In the genomic region with DNA sequence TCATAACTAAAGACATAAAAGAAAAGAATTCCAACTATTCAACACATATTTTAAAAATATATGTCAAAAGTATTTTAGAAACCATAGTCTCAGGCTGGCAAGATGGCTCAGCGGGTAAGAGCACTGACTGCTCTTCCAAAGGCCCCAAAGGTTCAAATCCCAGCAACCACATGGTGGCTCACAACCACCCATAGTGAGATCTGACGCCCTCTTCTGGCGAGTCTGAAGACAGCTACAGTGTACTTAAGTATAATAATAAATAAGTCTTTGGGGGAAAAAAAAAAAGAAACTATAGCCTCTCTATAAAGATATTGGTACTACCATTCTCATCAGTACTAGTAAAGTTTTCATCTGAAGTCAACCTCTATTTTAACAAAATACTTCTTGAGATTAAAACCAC, we compare ENCODE assay signal across 19 mouse cellular contexts.
DNase-seq lines count a peak whose midpoint lies in the region; ATAC-seq and TF ChIP-seq lines count a peak whose summit lies in the region.
"Had no signal": no experiment of that assay in that cellular context is flagged by ENCODE, and none has a peak within 500 bp of the region (broad histone marks: within the 10 kb centered on the region; RNA-seq: fewer than 3 reads in every experiment).

No protein-coding gene starts in this region.

- H3K9me3 ChIP-seq in lung, postnatal 0 days (ENCODE audit: low read length): no peaks in the 10 kb centered on the region
- no peaks in the 10 kb centered on the region for H3K9me3 ChIP-seq in ES-Bruce4 (replicated peaks; ENCODE audit: control insufficient read depth, insufficient read depth, low read length, poor library complexity, severe bottlenecking)
- H3K9me3 ChIP-seq: hindbrain, embryonic 10.5 days; midbrain, embryonic 10.5 days had no signal

- no peak for DNase-seq in heart, adult 2 months
- DNase-seq in heart, postnatal 25 days (ENCODE audit: low spot score): no peak
- DNase-seq in lung, postnatal 0 days (ENCODE audit: low spot score): no peak
- DNase-seq in lung, postnatal 10 days: no peak
- peak; percentile 46 for DNase-seq in induced T-regulatory cell, adult 2 months (ENCODE audit: low read depth)
- DNase-seq in ovary, postnatal 10 days (ENCODE audit: low spot score): no peak
- DNase-seq: gastrocnemius, postnatal 25 days; kidney, postnatal 25 days; lung, postnatal 36 days; right cerebral cortex, postnatal 14 days had no signal

- H3K79me2 ChIP-seq in heart, adult 2 months (replicated peaks; ENCODE audit: control insufficient read depth, insufficient read depth, low read length): peaks cover 4% of the 10 kb centered on the region

- H3K4me1 ChIP-seq in heart, adult 2 months (ENCODE audit: control insufficient read depth, insufficient read depth, low read length): peaks cover 9% of the 10 kb centered on the region
- H3K4me1 ChIP-seq in lung, postnatal 0 days (ENCODE audit: insufficient read depth, low read depth, low read length): peaks cover 2% of the 10 kb centered on the region; the same call in 1 of the 2 replicates
- H3K4me1 ChIP-seq in ES-Bruce4 (ENCODE audit: control insufficient read depth, insufficient read depth, low read length): peaks cover 2% of the 10 kb centered on the region

- no peak for ATAC-seq in lung, postnatal 0 days
- no peak for ATAC-seq in cerebellum, adult (ENCODE audit: insufficient number of reproducible peaks, low FRiP score, low TSS enrichment)
- ATAC-seq: activated CD4-positive, CD25-positive, alpha-beta regulatory T cell, adult 4 months; intestine, postnatal 0 days had no signal

- no peak for TF ChIP-seq POLR2A in heart, adult 2 months (IDR thresholded peaks at IDR 0.05; ENCODE audit: insufficient read depth, low read depth, low read length)
- no peak for TF ChIP-seq POLR2A in ES-Bruce4 (IDR thresholded peaks at IDR 0.05; ENCODE audit: insufficient read depth, low read length)

- no peak overlapping the region for H3K4me3 ChIP-seq in heart, adult 2 months
- no peak overlapping the region for H3K4me3 ChIP-seq in lung, postnatal 0 days (ENCODE audit: low read depth, low read length)
- H3K4me3 ChIP-seq in ES-Bruce4 (ENCODE audit: low read depth, low read length): no peak overlapping the region
- H3K4me3 ChIP-seq: hindbrain, embryonic 10.5 days; midbrain, embryonic 10.5 days; myocyte had no signal

- H3K9ac ChIP-seq in heart, adult 2 months (ENCODE audit: low read depth, low read length): no peak overlapping the region
- no peak overlapping the region for H3K9ac ChIP-seq in lung, postnatal 0 days (replicated peaks; ENCODE audit: low read depth)
- H3K9ac ChIP-seq in ES-Bruce4 (ENCODE audit: low read depth, poor library complexity, severe bottlenecking): no peak overlapping the region

- no peak overlapping the region for H3K27ac ChIP-seq in heart, adult 2 months
- no peak overlapping the region for H3K27ac ChIP-seq in lung, postnatal 0 days (ENCODE audit: low read length)
- H3K27ac ChIP-seq in ES-Bruce4 (ENCODE audit: insufficient read depth, low read length): no peak overlapping the region
- H3K27ac ChIP-seq: hindbrain, embryonic 10.5 days; midbrain, embryonic 10.5 days had no signal

- peak; percentile 47 for TF ChIP-seq CTCF in heart, adult 2 months (IDR thresholded peaks at IDR 0.05)
- TF ChIP-seq CTCF in lung, postnatal 0 days (IDR thresholded peaks at IDR 0.05): peak; percentile 40
- peak; percentile 19 for TF ChIP-seq CTCF in ES-Bruce4 (IDR thresholded peaks at IDR 0.05; ENCODE audit: low read depth, low read length)

- no peak overlapping the region for H3K4me2 ChIP-seq in lung, postnatal 0 days (replicated peaks; ENCODE audit: low read depth, low read length)
- H3K4me2 ChIP-seq: heart, embryonic 11.5 days; liver, embryonic 11.5 days had no signal

- peaks cover 9% of the 10 kb centered on the region for H3K36me3 ChIP-seq in heart, adult 2 months (ENCODE audit: control insufficient read depth, insufficient read depth, low read length)
- 0 out of 2 replicates have a peak, but pooled peaks cover 3% of the 10 kb centered on the region for H3K36me3 ChIP-seq in lung, postnatal 0 days (ENCODE audit: insufficient read depth, low read length)
- H3K36me3 ChIP-seq in ES-Bruce4 (ENCODE audit: control insufficient read depth, insufficient read depth, low read length, poor library complexity, severe bottlenecking): no peaks in the 10 kb centered on the region

- intact Hi-C loops in heart, adult 2 months (cut with DNase I): no loop called here
- intact Hi-C loops in heart, postnatal 25 days (cut with DNase I): no loop called here

- 40% methylated on average over 3 of the region's 3 CpGs for WGBS in heart, adult 2 months
- 36% methylated on average over 3 of the region's 3 CpGs for WGBS in lung, postnatal 0 days

- no peak for TF ChIP-seq EP300 in heart, adult 2 months (IDR thresholded peaks at IDR 0.05; ENCODE audit: insufficient read depth, low read depth, low read length)
- no peak for TF ChIP-seq EP300 in lung, postnatal 0 days (IDR thresholded peaks at IDR 0.05)
- no peak for TF ChIP-seq EP300 in ES-Bruce4 (IDR thresholded peaks at IDR 0.05; ENCODE audit: insufficient read depth, low read depth, low read length)

- no peaks in the 10 kb centered on the region for H3K27me3 ChIP-seq in heart, adult 2 months (ENCODE audit: control insufficient read depth, insufficient read depth, low read length)
- no peaks in the 10 kb centered on the region for H3K27me3 ChIP-seq in lung, postnatal 0 days (replicated peaks; ENCODE audit: insufficient read depth, low read length)
- H3K27me3 ChIP-seq in ES-Bruce4 (ENCODE audit: control insufficient read depth, insufficient read depth, low read length, poor library complexity, severe bottlenecking): no peaks in the 10 kb centered on the region
